Mouse (Mus musculus): Measurements from ENCODE around the gene Tmem247.

GRCm38 (mm10) chr17:86962894-86963585 is 45.9 kb downstream of the Tmem247 start, which contains the start of gene Rhoq:
- TF ChIP-seq CTCF (conservative IDR thresholded peaks at IDR 0.05; ENCODE audit: insufficient read depth, insufficient read length, low read depth, low read length) (no peak), POLR2A (IDR thresholded peaks at IDR 0.05; ENCODE audit: low read depth, low read length) (peak; percentile 3)

Data from kidney, adult 2 months (tissue).